Mouse (Mus musculus): ENCODE measurements around the gene Stard3nl. TPM values are rescaled to one million over a fixed set of nuclear protein-coding genes. Genes with fewer than 3 reads are reported as not detected.

Gene Stard3nl
- polyA plus RNA-seq, 1 experiment from 2014 or later: 215 TPM

GRCm38 (mm10) chr13:19407953-19408352 is 12.4 kb upstream of the Stard3nl start:
- Histone ChIP-seq H3K4me3 (no peak overlapping the region), H3K4me2 (no peak overlapping the region), H3K27me3 (no peaks in the 10 kb centered on the region), H3K27ac (replicated peaks) (no peak overlapping the region), H3K36me3 (no peaks in the 10 kb centered on the region), H3K4me1 (replicated peaks) (no peaks in the 10 kb centered on the region), H3K9ac (no peak overlapping the region), H3K9me3 (no peaks in the 10 kb centered on the region)
- whole genome bisulfite sequencing: 90% methylated on average over 2 of the region's 2 CpGs
- no peak for ATAC-seq (ENCODE audit: low read depth)

- no peaks in the 10 kb centered on the region for H3K9me3 ChIP-seq
- H3K27ac ChIP-seq (replicated peaks): no peak overlapping the region
- no peak for ATAC-seq (ENCODE audit: low read depth)
- H3K27me3 ChIP-seq: no peaks in the 10 kb centered on the region
- no peak overlapping the region for H3K9ac ChIP-seq
- no peaks in the 10 kb centered on the region for H3K36me3 ChIP-seq
- no peaks in the 10 kb centered on the region for H3K4me1 ChIP-seq (replicated peaks)
- no peak overlapping the region for H3K4me3 ChIP-seq
- no peak overlapping the region for H3K4me2 ChIP-seq
- WGBS: 84% methylated on average over 2 of the region's 2 CpGs
Observed at GRCm38 (mm10) chr13:19404623-19405022, 9.0 kb upstream of the Stard3nl start.

DNA sequence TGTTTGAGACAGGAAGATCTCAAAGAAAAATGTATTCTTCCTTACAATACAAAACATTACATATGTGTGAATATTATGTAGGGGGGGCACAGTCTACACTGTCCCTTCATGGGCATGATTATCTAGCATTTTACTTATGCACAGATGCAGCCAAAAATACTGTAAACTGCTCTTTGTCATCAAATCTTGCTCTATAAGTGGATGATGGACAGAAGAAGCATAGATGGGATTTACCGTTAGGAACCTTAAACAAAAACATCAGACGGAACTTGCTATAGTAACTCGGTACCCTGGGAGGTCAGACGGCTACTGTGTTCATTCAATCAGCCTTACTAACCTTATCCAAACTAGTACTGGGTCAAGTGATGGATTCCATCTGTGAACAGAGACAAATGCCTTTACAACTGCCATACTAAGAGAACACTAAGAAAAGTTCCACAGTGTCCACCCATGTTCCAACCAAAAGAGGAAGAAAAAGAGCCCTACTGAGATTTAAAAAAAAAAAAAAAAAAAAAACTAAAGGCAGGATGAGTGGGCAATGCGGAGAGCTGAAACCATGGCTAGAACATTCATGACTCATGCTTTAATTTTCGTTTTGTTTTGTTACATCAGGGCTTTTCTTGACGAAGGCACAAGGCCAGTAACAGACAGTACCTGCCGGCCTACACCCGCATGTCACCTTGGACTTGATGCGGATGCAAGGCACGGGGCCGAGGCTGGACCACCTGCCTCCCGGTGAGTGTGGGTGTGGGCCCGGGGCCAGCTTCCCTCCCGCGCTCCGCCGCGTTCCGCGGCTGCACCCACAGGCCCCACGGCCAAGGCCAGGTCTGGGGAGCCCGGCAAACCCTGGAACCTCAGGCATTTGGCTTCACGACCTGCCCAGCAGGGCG is 552 bp downstream of the Stard3nl start:
- WGBS: under 1% methylated on average over 25 of the region's 25 CpGs
- Histone ChIP-seq H3K9ac (peak overlapping the region; percentile 95), H3K27ac (replicated peaks) (peak overlapping the region; percentile 92), H3K4me1 (replicated peaks) (peaks cover 43% of the 10 kb centered on the region), H3K27me3 (no peaks in the 10 kb centered on the region), H3K9me3 (no peaks in the 10 kb centered on the region), H3K4me3 (peak overlapping the region; percentile 90), H3K36me3 (no peaks in the 10 kb centered on the region), H3K4me2 (peak overlapping the region; percentile 70)
- peak; percentile 88 for ATAC-seq (ENCODE audit: low read depth)

DNA sequence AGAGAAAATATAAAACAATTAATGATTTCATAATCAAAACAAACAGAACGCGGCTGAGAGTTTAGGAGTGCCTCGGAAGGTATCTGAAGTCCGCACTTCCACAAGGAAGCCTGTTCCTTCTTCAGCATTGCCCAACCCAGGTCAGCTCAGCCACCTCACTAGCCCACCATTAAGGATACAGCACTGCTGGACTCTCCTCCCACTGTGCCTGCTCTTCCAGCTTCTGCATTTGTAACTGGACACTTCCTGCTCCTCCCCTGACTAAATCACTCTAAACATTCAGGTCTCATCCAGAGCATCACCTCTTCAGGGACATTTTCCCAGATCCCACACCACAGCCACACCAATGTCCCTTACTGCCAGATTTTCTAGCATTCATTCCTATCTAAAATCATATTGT is 1.4 kb downstream of the Stard3nl start:
- Histone ChIP-seq H3K4me3 (peak overlapping the region; percentile 90), H3K9ac (peak overlapping the region; percentile 95), H3K27ac (replicated peaks) (no peak overlapping the region), H3K9me3 (no peaks in the 10 kb centered on the region), H3K4me1 (replicated peaks) (peaks cover 45% of the 10 kb centered on the region), H3K27me3 (no peaks in the 10 kb centered on the region), H3K4me2 (peak overlapping the region; percentile 70), H3K36me3 (no peaks in the 10 kb centered on the region)
- no peak for ATAC-seq (ENCODE audit: low read depth)
- 58% methylated on average over 4 of the region's 4 CpGs for WGBS

GRCm38 (mm10) chr13:19393731-19394130 is 1.9 kb downstream of the Stard3nl start:
- no peaks in the 10 kb centered on the region for H3K27me3 ChIP-seq
- H3K4me1 ChIP-seq (replicated peaks): peaks cover 45% of the 10 kb centered on the region
- ATAC-seq (ENCODE audit: low read depth): no peak
- H3K4me2 ChIP-seq: peak overlapping the region; percentile 70
- no peaks in the 10 kb centered on the region for H3K9me3 ChIP-seq
- H3K27ac ChIP-seq (replicated peaks): no peak overlapping the region
- H3K4me3 ChIP-seq: peak overlapping the region; percentile 90; the same call in 1 of the 2 replicates
- H3K36me3 ChIP-seq: no peaks in the 10 kb centered on the region
- WGBS: 91% methylated on average over 2 of the region's 2 CpGs
- H3K9ac ChIP-seq: peak overlapping the region; percentile 95

DNA sequence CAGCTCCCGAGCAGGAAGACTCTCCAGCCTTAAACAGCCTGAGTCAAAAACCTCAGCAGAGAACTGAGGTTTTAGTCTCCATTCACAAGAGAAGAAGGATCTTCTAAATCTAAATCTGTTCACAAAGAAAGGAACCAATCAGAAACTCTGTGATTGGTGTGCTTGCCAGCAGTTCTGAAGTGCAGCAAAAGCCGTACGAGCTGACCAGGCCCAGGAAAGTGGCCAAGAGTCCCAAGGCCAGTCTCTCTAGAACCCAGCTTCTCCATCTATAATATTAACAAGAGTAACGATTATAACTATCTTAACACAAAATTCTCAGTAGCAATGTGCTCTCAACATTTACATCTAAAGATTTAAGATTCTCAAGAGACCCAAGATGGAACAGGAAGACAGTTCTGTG is 4.0 kb downstream of the Stard3nl start:
- Histone ChIP-seq H3K27ac (replicated peaks) (no peak overlapping the region), H3K9me3 (no peaks in the 10 kb centered on the region), H3K4me1 (replicated peaks) (peaks cover 41% of the 10 kb centered on the region), H3K36me3 (no peaks in the 10 kb centered on the region), H3K4me2 (no peak overlapping the region), H3K4me3 (no peak overlapping the region), H3K9ac (no peak overlapping the region), H3K27me3 (no peaks in the 10 kb centered on the region)
- WGBS: 87% methylated on average over 4 of the region's 4 CpGs
- ATAC-seq (ENCODE audit: low read depth): no peak

- no peak for ATAC-seq (ENCODE audit: low read depth)
- no peaks in the 10 kb centered on the region for H3K9me3 ChIP-seq
- no peak overlapping the region for H3K27ac ChIP-seq (replicated peaks)
- no peak overlapping the region for H3K9ac ChIP-seq
- WGBS: 56% methylated on average over 4 of the region's 4 CpGs
- no peaks in the 10 kb centered on the region for H3K36me3 ChIP-seq
- no peak overlapping the region for H3K4me3 ChIP-seq
- peaks cover 38% of the 10 kb centered on the region for H3K4me1 ChIP-seq (replicated peaks)
- no peak overlapping the region for H3K4me2 ChIP-seq
- no peaks in the 10 kb centered on the region for H3K27me3 ChIP-seq
Observed at GRCm38 (mm10) chr13:19390296-19390695, 5.3 kb downstream of the Stard3nl start.

DNA sequence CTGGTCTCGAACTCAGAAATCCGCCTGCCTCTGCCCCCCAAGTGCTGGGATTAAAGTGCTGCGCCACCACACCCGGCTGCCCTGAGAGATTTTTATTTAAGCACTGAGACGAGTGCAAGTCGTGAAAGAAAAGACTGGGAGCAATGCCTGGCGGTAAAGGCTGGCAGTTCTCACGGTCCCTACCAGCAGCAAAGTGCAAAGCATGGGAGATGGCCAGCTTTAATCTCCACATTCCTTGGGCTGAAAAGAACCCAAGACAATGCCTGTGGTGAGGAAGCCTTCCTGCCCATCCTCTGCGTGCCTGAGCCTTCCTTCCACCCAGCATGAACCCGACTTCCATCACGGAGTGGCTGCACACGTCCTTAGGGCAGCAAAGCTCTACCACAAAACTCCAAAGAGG is 5.7 kb downstream of the Stard3nl start:
- WGBS: 46% methylated on average over 12 of the region's 12 CpGs
- H3K36me3 ChIP-seq: no peaks in the 10 kb centered on the region
- no peak overlapping the region for H3K9ac ChIP-seq
- H3K9me3 ChIP-seq: no peaks in the 10 kb centered on the region
- H3K4me1 ChIP-seq (replicated peaks): peaks cover 37% of the 10 kb centered on the region
- H3K27ac ChIP-seq (replicated peaks): no peak overlapping the region
- ATAC-seq (ENCODE audit: low read depth): no peak
- no peak overlapping the region for H3K4me3 ChIP-seq
- no peak overlapping the region for H3K4me2 ChIP-seq
- no peaks in the 10 kb centered on the region for H3K27me3 ChIP-seq

DNA sequence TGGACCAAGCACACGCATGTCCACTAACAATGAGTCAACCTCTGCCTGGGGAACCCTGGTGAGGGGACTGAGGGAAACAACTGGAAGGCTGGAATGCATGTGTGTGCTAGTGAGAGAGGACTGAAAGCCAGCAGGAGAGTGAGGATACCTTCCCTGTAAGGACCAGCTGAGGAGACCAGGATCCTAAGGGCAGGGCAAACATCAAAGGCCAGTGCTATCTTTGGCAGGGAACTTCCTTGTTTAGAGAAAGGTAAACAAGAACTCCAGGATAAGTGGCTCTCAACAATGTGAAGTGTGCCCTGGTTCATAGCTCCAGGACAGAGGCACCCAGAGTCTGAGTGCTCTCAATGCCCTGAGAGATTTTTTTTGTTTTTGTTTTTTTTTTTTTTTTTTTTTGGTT is 6.2 kb downstream of the Stard3nl start:
- no peak overlapping the region for H3K9ac ChIP-seq
- H3K27me3 ChIP-seq: no peaks in the 10 kb centered on the region
- WGBS: 77% methylated on average over 1 of the region's 1 CpGs
- H3K4me3 ChIP-seq: no peak overlapping the region
- H3K4me2 ChIP-seq: no peak overlapping the region
- H3K27ac ChIP-seq (replicated peaks): no peak overlapping the region
- H3K9me3 ChIP-seq: no peaks in the 10 kb centered on the region
- peaks cover 32% of the 10 kb centered on the region for H3K4me1 ChIP-seq (replicated peaks)
- ATAC-seq (ENCODE audit: low read depth): no peak
- H3K36me3 ChIP-seq: no peaks in the 10 kb centered on the region

DNA sequence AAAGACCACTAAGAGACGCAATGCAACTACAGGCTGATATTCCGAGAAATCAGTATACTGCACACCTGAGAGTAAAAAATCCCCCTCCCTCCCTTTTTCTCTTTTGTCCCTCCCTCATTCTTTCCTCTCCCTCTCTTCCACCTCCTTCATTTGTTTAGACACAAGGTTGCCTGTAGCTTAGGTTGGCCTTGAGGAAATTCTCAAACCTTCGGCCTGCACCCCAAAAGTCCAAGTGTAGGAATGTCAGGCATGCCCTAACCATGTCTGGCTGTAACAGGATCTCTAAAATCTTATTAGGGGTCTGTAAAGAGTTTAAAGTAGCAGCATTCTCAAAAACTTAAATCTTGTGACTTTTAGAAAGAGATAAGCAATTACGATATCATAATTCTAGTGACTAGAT is 10.4 kb downstream of the Stard3nl start:
- Histone ChIP-seq H3K9me3 (no peaks in the 10 kb centered on the region), H3K9ac (no peak overlapping the region), H3K4me3 (no peak overlapping the region), H3K27me3 (no peaks in the 10 kb centered on the region), H3K4me1 (replicated peaks) (peaks cover 7% of the 10 kb centered on the region; the same call in 1 of the 2 replicates), H3K36me3 (no peaks in the 10 kb centered on the region), H3K4me2 (no peak overlapping the region), H3K27ac (replicated peaks) (no peak overlapping the region)
- ATAC-seq (ENCODE audit: low read depth): no peak
- WGBS: 95% methylated on average over 4 of the region's 4 CpGs

GRCm38 (mm10) chr13:19381112-19381828 is 14.3 kb downstream of the Stard3nl start:
- Histone ChIP-seq H3K4me2 (no peak overlapping the region), H3K36me3 (0 out of 2 replicates have a peak, but pooled peaks cover 2% of the 10 kb centered on the region), H3K4me1 (replicated peaks) (peaks cover 12% of the 10 kb centered on the region), H3K9ac (no peak overlapping the region), H3K27me3 (no peaks in the 10 kb centered on the region), H3K4me3 (no peak overlapping the region), H3K9me3 (no peaks in the 10 kb centered on the region), H3K27ac (replicated peaks) (no peak overlapping the region)
- 87% methylated on average over 9 of the region's 9 CpGs for WGBS
- ATAC-seq (ENCODE audit: low read depth): no peak

DNA sequence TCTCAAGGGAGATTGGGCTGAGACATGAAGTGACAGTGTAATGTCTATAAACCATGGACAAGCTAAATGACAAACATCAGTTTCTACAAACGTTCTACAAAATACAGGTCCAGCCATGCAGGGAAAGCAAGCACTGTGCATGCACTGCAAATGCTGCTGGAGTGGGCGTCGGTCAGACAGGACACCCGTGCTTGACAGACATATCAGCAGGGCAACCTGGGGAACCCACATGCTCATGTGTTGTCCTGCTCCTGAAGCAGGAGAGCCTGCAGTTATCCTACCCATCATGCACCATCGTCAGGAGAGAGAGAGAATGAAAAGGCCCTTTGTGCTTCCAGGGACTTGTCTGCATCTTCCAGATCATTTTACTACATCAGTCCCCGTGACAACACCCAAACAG is 16.3 kb downstream of the Stard3nl start:
- Histone ChIP-seq H3K36me3 (peaks cover 12% of the 10 kb centered on the region), H3K4me2 (no peak overlapping the region), H3K9me3 (no peaks in the 10 kb centered on the region), H3K4me3 (no peak overlapping the region), H3K27me3 (no peaks in the 10 kb centered on the region), H3K9ac (no peak overlapping the region), H3K4me1 (replicated peaks) (peaks cover 12% of the 10 kb centered on the region), H3K27ac (replicated peaks) (no peak overlapping the region)
- no peak for ATAC-seq (ENCODE audit: low read depth)
- WGBS: 73% methylated on average over 6 of the region's 6 CpGs
